Mouse (Mus musculus): ENCODE results near the gene Hmcn1.

GRCm38 (mm10) chr1:150743097-150743843 lies 250.0 kb downstream of the Hmcn1 start:
- TF ChIP-seq USF1 (IDR thresholded peaks at IDR 0.05; ENCODE audit: low read depth, low read length) (no peak), POLR2A (IDR thresholded peaks at IDR 0.05; ENCODE audit: control insufficient read depth in 1 of 2, insufficient read depth in 1 of 2, low read depth in 1 of 2, low read length in 2 of 2, poor library complexity in 1 of 2) (no peak), ZC3H11A (IDR thresholded peaks at IDR 0.05; ENCODE audit: low read depth, low read length) (no peak)
